Mouse (Mus musculus) neural tube, embryonic 13.5 days (tissue): ENCODE measurements around the gene Eif2ak3. TPM values are rescaled to one million over a fixed set of nuclear protein-coding genes. Genes with fewer than 3 reads are reported as not detected.

Experiments
- ATAC-seq: fragments of 200-750 bp; cut with Nextera tagmentation; 2 replicates; pipeline ENCODE4 v1.8.0; 2017; ENCODE audit warnings: low read depth, mild to moderate bottlenecking, moderate TSS enrichment, moderate library complexity
- H3K27ac ChIP-seq: fragments of 300-500 bp; sonication (generic); replicated peaks from 2 replicates; pipeline ENCODE4 v1.5.1; 2015; ENCODE audit warnings: moderate library complexity, mild to moderate bottlenecking, inconsistent platforms
- H3K27me3 ChIP-seq: fragments of 300-500 bp; sonication (generic); 2 replicates; pipeline ENCODE4 v1.6.1; 2015; ENCODE audit warnings: mild to moderate bottlenecking, inconsistent platforms
- H3K36me3 ChIP-seq: fragments of 300-500 bp; sonication (generic); 2 replicates; pipeline ENCODE4 v1.6.1; 2015; ENCODE audit warnings: mild to moderate bottlenecking, inconsistent platforms
- H3K4me1 ChIP-seq: fragments of 300-500 bp; sonication (generic); replicated peaks from 2 replicates; pipeline ENCODE4 v1.6.1; 2015; ENCODE audit warnings: inconsistent platforms
- H3K4me2 ChIP-seq: fragments of 300-500 bp; sonication (generic); 2 replicates; pipeline ENCODE4 v1.6.1; 2015; ENCODE audit warnings: inconsistent platforms, mild to moderate bottlenecking, moderate library complexity
- H3K4me3 ChIP-seq: fragments of 300-500 bp; sonication (generic); 2 replicates; pipeline ENCODE4 v1.5.1; 2015; ENCODE audit warnings: mild to moderate bottlenecking, inconsistent platforms
- H3K9ac ChIP-seq: fragments of 300-500 bp; sonication (generic); 2 replicates; pipeline ENCODE4 v1.6.1; 2015; ENCODE audit warnings: moderate library complexity, mild to moderate bottlenecking, inconsistent platforms
- H3K9me3 ChIP-seq: fragments of 300-500 bp; sonication (generic); 2 replicates; pipeline ENCODE4 v1.6.1; 2016; ENCODE audit warnings: inconsistent platforms
- WGBS: fragments of 180-500 bp; shearing (Covaris S2); methylation state at CpG from one replicate; pipeline ENCODE4 v1.1.7; 2015; 5-methylcytosine and 5-hydroxymethylcytosine counted together
- polyA plus RNA-seq: library from polyadenylated mRNA; unstranded; fragments of >200 nt; fragmentation: Nextera tagmentation; extraction: Ambion mirVana; gene quantifications from 2 replicates; pipeline ENCODE4 v1.2.1, GENCODE M21; 2015

Eif2ak3 gene
- polyA plus RNA-seq, 1 experiment from 2014 or later, result 14.9 TPM

GRCm38 (mm10) chr6:70918827-70919226, 74.5 kb downstream of the Eif2ak3 start, which contains the start of gene Tex37:
Gene Tex37, minus strand, starts transcription at chr6:70918927.
- WGBS, result 93% methylated on average over 3 of the region's 3 CpGs

GRCm38 (mm10) chr6:70921274-70922074, 77.2 kb downstream of the Eif2ak3 start:
- H3K27ac ChIP-seq, result peak overlapping the region; percentile 77
- no peaks in the 10 kb centered on the region for H3K36me3 ChIP-seq
- peak overlapping the region; percentile 23 for H3K4me3 ChIP-seq
- peak; percentile 86 for ATAC-seq
- peaks cover 10% of the 10 kb centered on the region for H3K4me1 ChIP-seq
- no peaks in the 10 kb centered on the region for H3K27me3 ChIP-seq
- H3K9me3 ChIP-seq, result no peaks in the 10 kb centered on the region
- peak overlapping the region; percentile 69 for H3K9ac ChIP-seq
- 4% methylated on average over 22 of the region's 22 CpGs for WGBS
- H3K4me2 ChIP-seq, result peak overlapping the region; percentile 57

More at GRCm38 (mm10) chr6:70918827-70919226, 74.5 kb downstream of the Eif2ak3 start, which contains the start of gene Tex37:
- H3K36me3 ChIP-seq, result no peaks in the 10 kb centered on the region
- peaks cover 10% of the 10 kb centered on the region for H3K4me1 ChIP-seq
- no peak within 1 kb of the TSS for H3K9ac ChIP-seq
- ATAC-seq, result no peak
- no peak within 1 kb of the TSS for H3K4me2 ChIP-seq
- no peak within 1 kb of the TSS for H3K4me3 ChIP-seq
- H3K9me3 ChIP-seq, result no peaks in the 10 kb centered on the region
- H3K27ac ChIP-seq, result no peak within 1 kb of the TSS
- H3K27me3 ChIP-seq, result no peaks in the 10 kb centered on the region

GRCm38 (mm10) chr6:70931801-70932200, 87.5 kb downstream of the Eif2ak3 start:
- Histone ChIP-seq H3K27ac (no peak overlapping the region), H3K9me3 (no peaks in the 10 kb centered on the region), H3K9ac (no peak overlapping the region), H3K4me2 (no peak overlapping the region), H3K27me3 (no peaks in the 10 kb centered on the region), H3K4me3 (no peak overlapping the region), H3K4me1 (no peaks in the 10 kb centered on the region), H3K36me3 (no peaks in the 10 kb centered on the region)
- ATAC-seq, result no peak
- WGBS, result 91% methylated on average over 2 of the region's 2 CpGs

- H3K27me3 ChIP-seq, result peaks cover 61% of the 10 kb centered on the region
- H3K9ac ChIP-seq, result no peak overlapping the region
- H3K27ac ChIP-seq, result no peak overlapping the region
- no peak for ATAC-seq
- H3K4me3 ChIP-seq, result no peak overlapping the region
- no peaks in the 10 kb centered on the region for H3K9me3 ChIP-seq
- H3K4me1 ChIP-seq, result peaks cover 14% of the 10 kb centered on the region
- WGBS, result 79% methylated on average over 7 of the region's 7 CpGs
- no peaks in the 10 kb centered on the region for H3K36me3 ChIP-seq
- H3K4me2 ChIP-seq, result no peak overlapping the region
These were observed 109.0 kb downstream of the Eif2ak3 start for GRCm38 (mm10) chr6:70953274-70953673.

GRCm38 (mm10) chr6:70954040-70954439, 109.7 kb downstream of the Eif2ak3 start:
- Histone ChIP-seq H3K27me3 (peaks cover 69% of the 10 kb centered on the region), H3K9ac (no peak overlapping the region), H3K4me2 (no peak overlapping the region), H3K4me3 (no peak overlapping the region), H3K4me1 (peaks cover 14% of the 10 kb centered on the region), H3K36me3 (no peaks in the 10 kb centered on the region), H3K27ac (no peak overlapping the region), H3K9me3 (no peaks in the 10 kb centered on the region)
- 12% methylated on average over 6 of the region's 6 CpGs for WGBS
- ATAC-seq, result no peak

Other genes starting within 250 kb of the Eif2ak3 start
- gene Rpia, start 52.3 kb upstream of the Eif2ak3 start, polyA plus RNA-seq, result 3.2 and 3.6 TPM in 2 replicates
- not detected in 2 replicates for gene Tex37, start 74.4 kb downstream of the Eif2ak3 start, polyA plus RNA-seq
- gene Foxi3, start 112.0 kb downstream of the Eif2ak3 start, polyA plus RNA-seq, result not detected in 2 replicates